Mouse (Mus musculus) neural tube, embryonic 13.5 days (tissue): ENCODE data around the gene Olfr418. TPM values are rescaled to one million over a fixed set of nuclear protein-coding genes. Genes with fewer than 3 reads are reported as not detected.
"Not testable (repeated sequence)": the region's sequence is repeated elsewhere in the genome, so short reads cannot be mapped to it uniquely, and the experiment has no call there.

Experiments used
- ATAC-seq: fragments of 200-750 bp; cut with Nextera tagmentation; 2 replicates; pipeline ENCODE4 v1.8.0; 2017; ENCODE audit warnings: low read depth, mild to moderate bottlenecking, moderate TSS enrichment, moderate library complexity
- H3K27ac ChIP-seq: fragments of 300-500 bp; sonication (generic); replicated peaks from 2 replicates; pipeline ENCODE4 v1.5.1; 2015; ENCODE audit warnings: moderate library complexity, mild to moderate bottlenecking, inconsistent platforms
- H3K27me3 ChIP-seq: fragments of 300-500 bp; sonication (generic); 2 replicates; pipeline ENCODE4 v1.6.1; 2015; ENCODE audit warnings: mild to moderate bottlenecking, inconsistent platforms
- H3K36me3 ChIP-seq: fragments of 300-500 bp; sonication (generic); 2 replicates; pipeline ENCODE4 v1.6.1; 2015; ENCODE audit warnings: mild to moderate bottlenecking, inconsistent platforms
- H3K4me1 ChIP-seq: fragments of 300-500 bp; sonication (generic); replicated peaks from 2 replicates; pipeline ENCODE4 v1.6.1; 2015; ENCODE audit warnings: inconsistent platforms
- H3K4me2 ChIP-seq: fragments of 300-500 bp; sonication (generic); 2 replicates; pipeline ENCODE4 v1.6.1; 2015; ENCODE audit warnings: inconsistent platforms, mild to moderate bottlenecking, moderate library complexity
- H3K4me3 ChIP-seq: fragments of 300-500 bp; sonication (generic); 2 replicates; pipeline ENCODE4 v1.5.1; 2015; ENCODE audit warnings: mild to moderate bottlenecking, inconsistent platforms
- H3K9ac ChIP-seq: fragments of 300-500 bp; sonication (generic); 2 replicates; pipeline ENCODE4 v1.6.1; 2015; ENCODE audit warnings: moderate library complexity, mild to moderate bottlenecking, inconsistent platforms
- H3K9me3 ChIP-seq: fragments of 300-500 bp; sonication (generic); 2 replicates; pipeline ENCODE4 v1.6.1; 2016; ENCODE audit warnings: inconsistent platforms
- WGBS: fragments of 180-500 bp; shearing (Covaris S2); methylation state at CpG from one replicate; pipeline ENCODE4 v1.1.7; 2015; 5-methylcytosine and 5-hydroxymethylcytosine counted together
- polyA plus RNA-seq: library from polyadenylated mRNA; unstranded; fragments of >200 nt; fragmentation: Nextera tagmentation; extraction: Ambion mirVana; gene quantifications from 2 replicates; pipeline ENCODE4 v1.2.1, GENCODE M21; 2015

Olfr418 gene
- not detected in 2 replicates for polyA plus RNA-seq

DNA sequence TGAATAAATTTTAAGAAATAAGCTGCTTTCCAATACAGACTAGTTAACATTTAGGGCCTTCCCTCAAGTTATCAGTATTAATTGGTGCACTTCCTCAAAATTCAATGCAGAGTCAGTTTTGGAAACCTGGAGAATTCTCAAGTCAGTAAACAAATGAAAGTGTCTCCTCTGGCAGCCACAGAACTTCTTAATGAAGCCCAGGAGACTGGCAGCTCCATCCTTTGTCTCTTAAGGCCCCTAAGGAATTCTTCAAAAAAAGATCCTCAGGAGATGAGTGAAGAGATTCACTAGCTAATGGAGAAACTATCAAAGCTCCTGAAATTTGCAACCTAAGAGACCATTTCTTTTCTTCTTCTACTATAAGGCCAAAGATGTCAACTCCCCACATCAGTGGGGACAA, at the start of gene Olfr418:
TSS of gene Olfr418 (plus strand) at position 301 of the 400 bp plus-strand sequence.
- H3K4me2 ChIP-seq = no peak within 1 kb of the TSS
- H3K36me3 ChIP-seq = no peaks in the 10 kb centered on the region
- H3K27me3 ChIP-seq = no peaks in the 10 kb centered on the region
- no peak within 1 kb of the TSS for H3K27ac ChIP-seq
- no peak within 1 kb of the TSS for H3K4me3 ChIP-seq
- no peaks in the 10 kb centered on the region for H3K4me1 ChIP-seq
- no peak for ATAC-seq
- no peak within 1 kb of the TSS for H3K9ac ChIP-seq
- no peaks in the 10 kb centered on the region for H3K9me3 ChIP-seq

DNA sequence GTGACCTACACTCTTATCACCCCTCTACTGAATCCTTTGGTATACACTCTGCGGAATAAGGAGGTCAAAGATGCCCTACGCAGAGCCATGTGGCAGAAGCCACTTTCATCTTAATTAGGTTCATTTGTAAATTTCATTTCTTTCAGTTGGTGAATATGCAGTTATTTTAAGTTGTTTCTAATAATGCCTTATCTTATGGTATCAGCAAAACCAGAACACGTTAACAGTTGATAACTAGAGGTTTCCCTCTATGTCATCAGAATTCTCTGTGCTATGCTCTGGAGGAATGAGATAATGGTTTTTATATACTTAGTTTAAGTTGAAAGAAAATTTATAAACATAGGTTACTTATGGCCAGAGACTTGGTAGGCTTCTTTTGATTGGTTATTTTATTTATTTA, 49.3 kb upstream of the Olfr418 start:
- WGBS = 97% methylated on average over 3 of the region's 3 CpGs
- Histone ChIP-seq H3K27me3 (no peaks in the 10 kb centered on the region), H3K36me3 (no peaks in the 10 kb centered on the region), H3K4me3 (no peak overlapping the region), H3K9ac (no peak overlapping the region), H3K4me1 (no peaks in the 10 kb centered on the region), H3K4me2 (no peak overlapping the region), H3K9me3 (no peaks in the 10 kb centered on the region), H3K27ac (no peak overlapping the region)
- no peak for ATAC-seq

DNA sequence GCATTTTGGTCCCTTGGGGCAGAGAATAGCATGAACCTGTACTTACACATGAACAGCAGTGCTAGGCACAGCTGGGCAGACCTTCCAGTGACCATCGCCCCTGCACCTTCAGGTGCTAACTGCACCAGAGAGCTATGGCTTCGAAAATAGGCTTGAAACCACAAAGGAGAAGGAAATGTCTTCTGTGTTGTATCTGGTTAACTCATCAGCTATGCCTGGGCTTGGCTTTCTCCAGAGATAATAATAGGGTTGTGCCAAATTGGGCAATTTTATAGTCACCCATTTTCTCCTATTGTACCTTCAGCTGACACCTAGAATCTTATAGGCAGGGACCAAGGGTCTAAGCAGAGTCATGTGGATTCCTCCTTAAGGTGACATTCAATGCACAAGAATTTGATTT, 38.7 kb upstream of the Olfr418 start, which contains the start of gene Fcer1a:
TSS of gene Fcer1a (minus strand) at position 134 of the 400 bp plus-strand sequence.
- no peak within 1 kb of the TSS for H3K27ac ChIP-seq
- no peaks in the 10 kb centered on the region for H3K4me1 ChIP-seq
- no peak within 1 kb of the TSS for H3K4me2 ChIP-seq
- ATAC-seq = no peak
- no peak within 1 kb of the TSS for H3K9ac ChIP-seq
- H3K27me3 ChIP-seq = no peaks in the 10 kb centered on the region
- 90% methylated on average over 2 of the region's 2 CpGs for WGBS
- H3K36me3 ChIP-seq = no peaks in the 10 kb centered on the region
- no peaks in the 10 kb centered on the region for H3K9me3 ChIP-seq
- H3K4me3 ChIP-seq = no peak within 1 kb of the TSS

DNA sequence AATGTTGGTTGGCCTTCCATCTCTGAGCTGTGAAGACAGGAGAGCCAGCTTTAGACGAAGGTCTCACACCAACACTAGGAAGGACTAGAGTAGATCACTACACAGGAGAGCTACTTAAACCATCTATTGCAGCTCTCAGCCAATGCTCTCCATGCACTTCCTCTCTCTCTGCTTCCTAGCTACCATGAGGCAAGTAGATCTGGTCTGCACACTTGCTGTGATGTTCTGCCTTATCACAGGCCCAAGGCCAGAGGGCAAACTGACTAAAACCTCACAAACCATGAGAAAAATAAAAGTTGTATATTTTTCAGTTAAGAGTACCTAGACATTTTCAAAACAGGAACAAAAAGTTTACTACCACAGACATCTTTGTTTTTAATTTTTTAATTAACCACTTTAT, 28.8 kb upstream of the Olfr418 start:
- not testable (repeated sequence) for H3K27ac ChIP-seq, ATAC-seq, H3K4me2 ChIP-seq, H3K9me3 ChIP-seq, H3K36me3 ChIP-seq, H3K9ac ChIP-seq, H3K27me3 ChIP-seq, H3K4me3 ChIP-seq, H3K4me1 ChIP-seq
- WGBS = 95% methylated on average over 1 of the region's 1 CpGs

DNA sequence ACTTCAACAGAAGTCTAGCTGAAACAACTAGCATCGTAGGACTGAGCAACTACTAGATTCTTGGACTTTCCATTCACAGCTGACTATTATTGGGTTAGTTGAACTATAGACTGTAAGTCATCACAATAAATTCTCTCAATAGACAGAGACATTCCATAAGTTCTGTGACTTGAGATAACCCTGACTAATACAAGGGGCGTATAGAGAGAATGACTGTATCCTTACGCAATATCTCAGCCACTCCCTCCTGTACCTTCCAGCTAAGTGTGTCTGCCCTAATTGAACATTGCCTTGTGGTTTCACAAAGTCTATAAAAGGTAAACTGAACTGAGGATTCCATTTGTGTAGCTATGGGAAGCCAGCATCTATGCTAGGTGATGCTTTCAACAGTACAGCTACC, 15.9 kb upstream of the Olfr418 start:
- H3K9ac ChIP-seq = no peak overlapping the region
- no peak overlapping the region for H3K27ac ChIP-seq
- 92% methylated on average over 3 of the region's 3 CpGs for WGBS
- H3K4me3 ChIP-seq = no peak overlapping the region
- no peaks in the 10 kb centered on the region for H3K36me3 ChIP-seq
- no peak overlapping the region for H3K4me2 ChIP-seq
- no peaks in the 10 kb centered on the region for H3K4me1 ChIP-seq
- H3K27me3 ChIP-seq = no peaks in the 10 kb centered on the region
- no peak for ATAC-seq
- no peaks in the 10 kb centered on the region for H3K9me3 ChIP-seq

DNA sequence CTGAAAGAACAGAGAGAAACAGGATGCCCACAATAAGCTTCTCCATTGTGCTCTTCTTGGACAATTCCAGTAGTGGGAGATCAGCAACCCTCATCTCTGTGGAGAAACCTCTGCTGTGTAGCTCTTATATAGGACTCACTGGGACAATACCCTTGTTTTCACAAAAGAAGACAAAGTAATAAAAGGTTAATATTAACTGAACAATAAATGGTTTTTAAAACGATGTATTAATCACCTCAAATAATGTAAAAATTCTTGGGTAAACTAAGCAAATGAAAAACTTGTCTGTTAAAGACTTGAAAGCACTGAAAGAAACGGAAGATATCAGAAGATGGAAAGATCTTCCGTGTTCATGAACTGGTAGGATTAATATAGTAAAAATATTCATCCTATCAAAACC, 11.9 kb downstream of the Olfr418 start, which contains the start of gene Mptx2:
TSS of gene Mptx2 (minus strand) at position 101 of the 400 bp plus-strand sequence.
- H3K4me1 ChIP-seq = no peaks in the 10 kb centered on the region
- no peak for ATAC-seq
- no peak within 1 kb of the TSS for H3K4me3 ChIP-seq
- WGBS = 80% methylated on average over 3 of the region's 3 CpGs
- H3K27me3 ChIP-seq = no peaks in the 10 kb centered on the region
- H3K9me3 ChIP-seq = no peaks in the 10 kb centered on the region
- no peak within 1 kb of the TSS for H3K27ac ChIP-seq
- H3K9ac ChIP-seq = no peak within 1 kb of the TSS
- no peak within 1 kb of the TSS for H3K4me2 ChIP-seq
- H3K36me3 ChIP-seq = no peaks in the 10 kb centered on the region

DNA sequence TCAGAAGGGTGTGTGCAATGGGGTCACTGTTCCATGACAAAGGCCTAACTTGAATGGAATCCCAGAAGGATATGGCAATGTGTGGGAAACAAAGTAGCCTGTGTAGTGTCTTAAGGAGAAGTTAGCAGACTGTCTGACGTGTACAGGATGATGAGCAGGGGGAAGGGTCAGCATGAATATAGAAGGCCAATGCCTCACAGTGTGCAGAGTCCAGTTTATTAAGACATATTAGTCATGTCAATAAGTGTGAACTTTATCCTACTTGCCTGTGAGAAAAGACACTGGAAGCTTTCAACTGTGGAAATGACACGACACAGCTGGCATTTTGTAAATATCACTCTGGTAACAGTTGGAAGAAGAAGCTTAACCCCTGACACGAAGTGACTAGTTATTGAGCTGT, 37.0 kb downstream of the Olfr418 start:
- H3K4me3 ChIP-seq, H3K27me3 ChIP-seq, H3K9ac ChIP-seq, H3K27ac ChIP-seq, ATAC-seq, H3K4me2 ChIP-seq, H3K36me3 ChIP-seq, H3K4me1 ChIP-seq, H3K9me3 ChIP-seq: not testable (repeated sequence)
- WGBS = 65% methylated on average over 3 of the region's 3 CpGs

DNA sequence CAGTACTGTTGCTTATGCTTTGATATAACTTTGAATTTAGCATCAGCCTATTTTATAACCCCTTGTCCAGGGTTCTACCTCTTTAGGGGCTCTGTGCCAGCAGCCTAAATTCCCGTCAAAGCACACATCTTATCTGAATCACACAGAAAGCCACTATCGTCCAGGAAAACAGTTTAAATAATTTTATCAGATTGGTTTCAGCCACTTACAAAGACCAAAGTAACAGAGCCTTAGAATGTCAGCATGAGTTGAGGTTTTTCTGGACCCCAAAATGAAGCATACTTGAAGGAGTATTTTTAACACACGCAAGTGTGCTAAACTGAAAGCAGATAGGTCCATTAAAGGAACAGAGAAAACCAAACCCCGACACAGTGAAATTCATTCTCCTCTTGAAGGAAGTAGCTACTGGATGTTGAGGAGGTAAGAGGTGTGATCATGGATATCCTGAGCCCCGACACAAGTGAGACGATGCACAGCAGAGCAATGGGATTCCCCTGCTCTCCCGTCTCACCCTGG, 47.8 kb downstream of the Olfr418 start:
- not testable (repeated sequence) for ATAC-seq, H3K4me2 ChIP-seq, H3K27ac ChIP-seq, H3K4me1 ChIP-seq, H3K9me3 ChIP-seq, H3K36me3 ChIP-seq, H3K27me3 ChIP-seq, H3K4me3 ChIP-seq, H3K9ac ChIP-seq
- 87% methylated on average over 7 of the region's 7 CpGs for WGBS

DNA sequence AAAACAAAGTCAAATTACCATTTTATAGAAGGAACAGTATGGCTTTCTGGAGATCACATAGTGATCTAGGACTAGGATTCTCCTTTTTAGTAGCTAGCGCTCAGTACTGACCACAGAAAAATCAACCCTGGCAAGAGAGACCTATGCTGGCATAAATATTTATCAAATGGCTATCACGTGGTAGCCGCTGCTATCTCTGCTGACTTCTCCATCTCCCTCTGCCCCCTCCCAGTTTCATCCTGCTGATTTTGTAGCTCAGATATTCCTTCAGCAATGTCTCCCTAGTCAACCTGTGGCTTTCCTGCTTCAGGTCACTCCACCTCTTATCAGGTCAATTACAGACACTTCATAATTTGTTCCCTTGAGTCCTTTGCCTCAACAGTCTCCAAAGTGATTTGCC, 49.9 kb downstream of the Olfr418 start:
- no peak overlapping the region for H3K27ac ChIP-seq

DNA sequence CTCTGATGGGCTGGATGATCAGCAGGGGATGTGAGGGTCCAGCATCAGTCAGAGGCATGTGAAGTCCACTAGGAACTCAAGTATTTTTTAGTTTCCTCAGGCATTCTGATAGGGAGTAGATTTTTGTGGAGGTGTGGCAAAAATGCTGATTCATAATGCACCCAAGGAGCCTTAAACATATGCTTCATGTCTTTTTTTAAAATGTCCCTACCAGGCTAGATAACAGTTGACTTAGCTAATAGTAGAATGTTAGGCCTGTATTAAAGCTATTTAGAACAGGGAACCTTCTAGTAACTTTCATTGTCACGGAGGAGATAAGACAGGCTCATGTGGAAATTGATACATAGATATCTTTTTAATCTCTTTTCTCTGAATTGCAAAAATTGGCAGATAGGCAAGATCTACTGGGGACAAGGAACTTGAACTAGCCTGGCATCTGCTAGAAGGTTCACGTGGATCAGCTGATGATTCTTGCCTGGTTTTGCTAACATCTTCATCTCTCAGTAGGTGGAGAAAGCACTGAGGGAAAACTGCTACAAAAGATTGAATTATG, 52.2 kb downstream of the Olfr418 start:
- Histone ChIP-seq H3K27ac (no peak overlapping the region), H3K36me3 (no peaks in the 10 kb centered on the region), H3K27me3 (no peaks in the 10 kb centered on the region), H3K4me1 (peaks cover 13% of the 10 kb centered on the region), H3K9ac (no peak overlapping the region), H3K9me3 (no peaks in the 10 kb centered on the region), H3K4me2 (no peak overlapping the region), H3K4me3 (no peak overlapping the region)
- ATAC-seq = no peak
- 97% methylated on average over 2 of the region's 2 CpGs for WGBS

More for the DNA sequence above, 49.9 kb downstream of the Olfr418 start:
- 87% methylated on average over 3 of the region's 3 CpGs for WGBS
- ATAC-seq = no peak
- Histone ChIP-seq H3K36me3 (no peaks in the 10 kb centered on the region), H3K4me2 (no peak overlapping the region), H3K4me1 (no peaks in the 10 kb centered on the region), H3K27me3 (no peaks in the 10 kb centered on the region), H3K9ac (no peak overlapping the region), H3K9me3 (no peaks in the 10 kb centered on the region), H3K4me3 (no peak overlapping the region)

DNA sequence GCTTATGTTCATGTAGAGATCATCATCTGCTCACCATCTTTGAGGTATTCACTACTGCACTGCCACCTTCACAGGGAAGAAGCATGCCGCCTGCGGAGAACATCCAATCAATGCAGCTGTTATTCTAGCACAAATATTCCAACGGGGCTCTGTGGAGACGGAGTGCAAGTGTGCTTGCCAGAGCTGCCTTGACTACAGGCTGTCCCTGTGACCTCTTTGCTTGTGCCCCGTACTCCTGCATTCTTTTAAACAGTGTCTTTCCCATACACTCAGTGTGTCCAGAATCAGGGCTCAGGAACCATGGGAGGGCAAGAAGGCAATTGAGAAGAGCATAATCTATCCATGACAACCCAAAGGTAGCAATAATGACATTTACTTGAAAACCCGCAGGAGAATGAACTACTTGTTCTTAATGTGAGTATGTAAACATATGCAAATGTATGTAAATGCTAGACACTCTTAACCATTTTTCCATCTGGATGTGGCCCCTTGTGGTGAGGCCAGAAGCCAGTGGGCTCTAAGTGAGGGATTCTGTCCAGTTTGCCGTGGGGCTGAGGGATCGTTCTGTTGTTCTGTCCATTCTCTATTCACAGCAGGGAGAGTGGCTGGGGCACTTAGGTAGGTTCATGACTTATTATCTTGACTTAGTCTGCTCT, 55.9 kb downstream of the Olfr418 start:
- no peak overlapping the region for H3K4me3 ChIP-seq
- H3K27me3 ChIP-seq = no peaks in the 10 kb centered on the region
- 37% methylated on average over 8 of the region's 8 CpGs for WGBS
- H3K9ac ChIP-seq = no peak overlapping the region
- H3K27ac ChIP-seq = peak overlapping the region; percentile 38; the same call in 1 of the 2 replicates
- no peak overlapping the region for H3K4me2 ChIP-seq
- peaks cover 13% of the 10 kb centered on the region for H3K4me1 ChIP-seq
- no peaks in the 10 kb centered on the region for H3K36me3 ChIP-seq
- no peaks in the 10 kb centered on the region for H3K9me3 ChIP-seq
- peak; percentile 74; the same call in 1 of the 2 replicates for ATAC-seq

DNA sequence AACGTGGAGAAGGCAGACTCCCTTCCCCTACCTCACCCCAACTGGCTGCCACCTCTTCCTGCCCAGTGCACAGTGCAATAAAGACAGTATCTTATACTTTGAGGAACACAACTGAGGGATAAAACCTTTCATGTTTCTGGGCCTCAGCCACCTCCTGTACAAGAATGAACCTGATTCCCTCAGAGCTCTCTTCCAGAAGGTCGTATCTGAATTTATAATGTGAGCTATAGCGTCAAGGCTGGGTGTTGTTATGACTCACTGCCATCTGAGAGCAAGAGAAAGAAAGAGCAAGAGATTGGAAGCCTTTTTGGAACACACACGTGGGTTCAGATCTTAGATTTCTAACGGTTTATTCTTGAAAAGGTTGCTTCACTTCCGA, 56.4 kb downstream of the Olfr418 start:
- WGBS = 70% methylated on average over 6 of the region's 6 CpGs
- Histone ChIP-seq H3K9me3 (no peaks in the 10 kb centered on the region), H3K4me3 (no peak overlapping the region), H3K27ac (peak overlapping the region; percentile 38; the same call in 1 of the 2 replicates), H3K4me2 (no peak overlapping the region), H3K36me3 (no peaks in the 10 kb centered on the region), H3K9ac (no peak overlapping the region), H3K4me1 (peaks cover 13% of the 10 kb centered on the region), H3K27me3 (no peaks in the 10 kb centered on the region)
- no peak for ATAC-seq
